Mouse (Mus musculus): ENCODE measurements at regions not wholly inside any gene's neighbourhood (a gene's known extent, or its start where the extent isn't known, plus 50 kb on each side); places are given as distances from the start of the nearest gene placed in this dataset.
"Not testable (repeated sequence)": the region's sequence is repeated elsewhere in the genome, so short reads cannot be mapped to it uniquely, and the experiment has no call there.

- DNase-seq, result no peak
Observed at GRCm38 (mm10) chr16:29746245-29746644, 167.1 kb downstream of the Opa1 start.

GRCm38 (mm10) chr16:29749167-29749566 is 170.0 kb downstream of the Opa1 start:
- DNase-seq, result no peak

GRCm38 (mm10) chr16:29754579-29755199 is 175.6 kb downstream of the Opa1 start:
- peak; percentile 36 for DNase-seq

- no peak for DNase-seq
Observed at GRCm38 (mm10) chr16:29758246-29758645, 179.1 kb downstream of the Opa1 start.

- DNase-seq, result no peak
Observed at GRCm38 (mm10) chr16:29759416-29759815, 180.3 kb downstream of the Opa1 start.

GRCm38 (mm10) chr16:29760627-29761026 is 181.5 kb downstream of the Opa1 start:
- DNase-seq, result no peak

- DNase-seq, result no peak
Observed at GRCm38 (mm10) chr16:29761779-29762277, 182.7 kb downstream of the Opa1 start.

GRCm38 (mm10) chr16:29764376-29764775 is 185.2 kb downstream of the Opa1 start:
- no peak for DNase-seq

- DNase-seq, result not testable (repeated sequence)
Observed at GRCm38 (mm10) chr16:29765801-29766200, 186.7 kb downstream of the Opa1 start.

GRCm38 (mm10) chr16:29771320-29771719 is 192.2 kb downstream of the Opa1 start:
- no peak for DNase-seq

GRCm38 (mm10) chr16:29771728-29772608 is 192.8 kb downstream of the Opa1 start:
- no peak for DNase-seq

- no peak for DNase-seq
Observed at GRCm38 (mm10) chr16:29772609-29772988, 193.5 kb downstream of the Opa1 start.

- no peak for DNase-seq
Observed at GRCm38 (mm10) chr16:29773056-29773455, 193.9 kb downstream of the Opa1 start.

GRCm38 (mm10) chr16:29774949-29775348 is 195.8 kb downstream of the Opa1 start:
- DNase-seq, result no peak

- DNase-seq, result no peak
Observed at GRCm38 (mm10) chr16:29775879-29776278, 196.7 kb downstream of the Opa1 start.

- DNase-seq, result no peak
Observed at GRCm38 (mm10) chr16:29782441-29782840, 203.3 kb downstream of the Opa1 start.

- no peak for DNase-seq
Observed at GRCm38 (mm10) chr16:29785114-29785513, 206.0 kb downstream of the Opa1 start.

GRCm38 (mm10) chr16:29786540-29786939 is 207.4 kb downstream of the Opa1 start:
- no peak for DNase-seq

- DNase-seq, result peak; percentile 95
Observed at GRCm38 (mm10) chr16:29787633-29788511, 208.7 kb downstream of the Opa1 start.

- DNase-seq, result no peak
Observed at GRCm38 (mm10) chr16:29790064-29790463, 210.9 kb downstream of the Opa1 start.

GRCm38 (mm10) chr16:29799250-29799649 is 220.1 kb downstream of the Opa1 start:
- no peak for DNase-seq

GRCm38 (mm10) chr16:29799893-29800292 is 220.8 kb downstream of the Opa1 start:
- no peak for DNase-seq

- no peak for DNase-seq
Observed at GRCm38 (mm10) chr16:29800457-29800856, 221.3 kb downstream of the Opa1 start.
